Mouse (Mus musculus) limb, embryonic 12.5 days (tissue): Measurements from ENCODE around the gene Vps33a. TPM values are rescaled to one million over a fixed set of nuclear protein-coding genes. Genes with fewer than 3 reads are reported as not detected.
"Not testable (repeated sequence)": the region's sequence is repeated elsewhere in the genome, so short reads cannot be mapped to it uniquely, and the experiment has no call there.

ENCODE experiments used
- ATAC-seq: fragments of 200-750 bp; cut with Nextera tagmentation; 2 replicates; pipeline ENCODE4 v1.8.0; 2017; ENCODE audit warnings: low read depth, moderate TSS enrichment; ENCODE audit not compliant: insufficient number of reproducible peaks, insufficient read depth, low FRiP score, low TSS enrichment
- H3K27ac ChIP-seq: fragments of 300-500 bp; sonication (generic); 2 replicates; pipeline ENCODE4 v1.5.1; 2016; ENCODE audit warnings: mild to moderate bottlenecking, moderate library complexity
- H3K27me3 ChIP-seq: fragments of 300-500 bp; sonication (generic); 2 replicates; pipeline ENCODE4 v1.6.1; 2016; ENCODE audit warnings: mild to moderate bottlenecking, moderate library complexity
- H3K36me3 ChIP-seq: fragments of 300-500 bp; sonication (generic); 2 replicates; pipeline ENCODE4 v1.6.1; 2016; ENCODE audit warnings: mild to moderate bottlenecking, moderate library complexity
- H3K4me1 ChIP-seq: fragments of 300-500 bp; sonication (generic); replicated peaks from 2 replicates; pipeline ENCODE4 v1.6.1; 2016
- H3K4me2 ChIP-seq: fragments of 300-500 bp; sonication (generic); 2 replicates; pipeline ENCODE4 v1.6.1; 2016; ENCODE audit warnings: mild to moderate bottlenecking, moderate library complexity
- H3K4me3 ChIP-seq: fragments of 300-500 bp; sonication (generic); replicated peaks from 2 replicates; pipeline ENCODE4 v1.5.1; 2016; ENCODE audit warnings: mild to moderate bottlenecking
- H3K9ac ChIP-seq: fragments of 300-500 bp; sonication (generic); replicated peaks from 2 replicates; pipeline ENCODE4 v1.6.1; 2016; ENCODE audit warnings: mild to moderate bottlenecking, moderate library complexity
- H3K9me3 ChIP-seq: fragments of 300-500 bp; sonication (generic); 2 replicates; pipeline ENCODE4 v1.6.1; 2016; ENCODE audit warnings: mild to moderate bottlenecking, moderate library complexity
- WGBS: fragments of 180-500 bp; shearing (Covaris S2); methylation state at CpG from one replicate; pipeline ENCODE4 v1.1.7; 2016; 5-methylcytosine and 5-hydroxymethylcytosine counted together
- polyA plus RNA-seq: library from polyadenylated mRNA; unstranded; fragments of >200 nt; fragmentation: Nextera tagmentation; extraction: Ambion mirVana; gene quantifications from 2 replicates; pipeline ENCODE4 v1.2.1, GENCODE M21; 2016

The Vps33a gene
- polyA plus RNA-seq, 1 experiment from 2014 or later = 25.7 TPM

GRCm38 (mm10) chr5:123524393-123524750 is 48.5 kb downstream of the Vps33a start:
- no peak overlapping the region for H3K27ac ChIP-seq
- H3K27me3 ChIP-seq = no peaks in the 10 kb centered on the region
- WGBS = under 1% methylated on average over 23 of the region's 27 CpGs
- peaks cover 24% of the 10 kb centered on the region for H3K36me3 ChIP-seq
- H3K9ac ChIP-seq = peak overlapping the region; percentile 27; the same call in 1 of the 2 replicates
- H3K4me1 ChIP-seq = peaks cover 35% of the 10 kb centered on the region
- H3K4me2 ChIP-seq = peak overlapping the region; percentile 88
- ATAC-seq = peak; percentile 95
- peak overlapping the region; percentile 92 for H3K4me3 ChIP-seq
- H3K9me3 ChIP-seq = no peaks in the 10 kb centered on the region

GRCm38 (mm10) chr5:123523692-123524392 is 49.0 kb downstream of the Vps33a start, which contains the start of gene Diablo:
Gene Diablo, minus strand, starts transcription at chr5:123524176.
- H3K9ac ChIP-seq = peak within 1 kb of the TSS; percentile 82
- H3K27ac ChIP-seq = peak within 1 kb of the TSS; percentile 62; the same call in 1 of the 2 replicates
- peaks cover 35% of the 10 kb centered on the region for H3K4me1 ChIP-seq
- H3K36me3 ChIP-seq = peaks cover 24% of the 10 kb centered on the region
- no peaks in the 10 kb centered on the region for H3K27me3 ChIP-seq
- no peaks in the 10 kb centered on the region for H3K9me3 ChIP-seq
- under 1% methylated on average over 82 of the region's 82 CpGs for WGBS
- H3K4me2 ChIP-seq = peak within 1 kb of the TSS; percentile 88
- peak; percentile 95 for ATAC-seq
- H3K4me3 ChIP-seq = peak within 1 kb of the TSS; percentile 92

DNA sequence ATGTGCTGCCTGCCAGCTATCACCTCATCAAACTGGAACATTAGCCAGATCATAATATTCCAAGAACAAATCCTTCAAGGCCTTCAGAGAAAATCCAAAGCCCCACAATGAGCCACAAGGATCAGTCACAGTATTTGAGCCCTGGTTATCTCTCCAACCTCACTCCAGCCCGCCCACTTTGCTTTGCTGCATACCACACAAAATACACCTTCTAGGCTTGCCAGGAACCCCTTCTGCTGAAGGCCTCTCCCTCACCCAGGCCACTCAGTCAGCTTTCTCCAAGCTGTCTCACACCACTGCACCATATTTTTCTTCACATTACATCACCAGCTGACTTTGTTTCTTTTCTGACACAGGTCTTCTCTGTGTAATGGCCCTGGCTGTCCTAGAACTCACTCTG is 50.7 kb downstream of the Vps33a start:
- Histone ChIP-seq H3K9ac (0 out of 2 replicates have a peak overlapping the region, but pooled peaks have one; percentile 9), H3K27me3 (no peaks in the 10 kb centered on the region), H3K4me2 (0 out of 2 replicates have a peak overlapping the region, but pooled peaks have one; percentile 88), H3K27ac (no peak overlapping the region), H3K36me3 (peaks cover 28% of the 10 kb centered on the region), H3K9me3 (no peaks in the 10 kb centered on the region), H3K4me3 (no peak overlapping the region), H3K4me1 (peaks cover 35% of the 10 kb centered on the region)
- WGBS = 79% methylated on average over 1 of the region's 1 CpGs
- ATAC-seq = no peak

- H3K4me3 ChIP-seq = no peak overlapping the region
- H3K9ac ChIP-seq = no peak overlapping the region; the same call in 1 of the 2 replicates
- peaks cover 35% of the 10 kb centered on the region for H3K4me1 ChIP-seq
- H3K27me3 ChIP-seq = no peaks in the 10 kb centered on the region
- H3K36me3 ChIP-seq = peaks cover 34% of the 10 kb centered on the region
- peak overlapping the region; percentile 29; the same call in 1 of the 2 replicates for H3K27ac ChIP-seq
- no peak for ATAC-seq
- WGBS = 87% methylated on average over 1 of the region's 1 CpGs
- H3K9me3 ChIP-seq = no peaks in the 10 kb centered on the region
- H3K4me2 ChIP-seq = 0 out of 2 replicates have a peak overlapping the region, but pooled peaks have one; percentile 88
Measured at GRCm38 (mm10) chr5:123521621-123522020, 51.2 kb downstream of the Vps33a start.

GRCm38 (mm10) chr5:123520666-123521065 is 52.2 kb downstream of the Vps33a start:
- ATAC-seq = no peak
- peaks cover 35% of the 10 kb centered on the region for H3K4me1 ChIP-seq
- peaks cover 42% of the 10 kb centered on the region for H3K36me3 ChIP-seq
- no peak overlapping the region for H3K27ac ChIP-seq
- H3K27me3 ChIP-seq = no peaks in the 10 kb centered on the region
- no peak overlapping the region for H3K4me2 ChIP-seq
- no peak overlapping the region for H3K9ac ChIP-seq
- H3K9me3 ChIP-seq = no peaks in the 10 kb centered on the region
- H3K4me3 ChIP-seq = no peak overlapping the region
- WGBS = 80% methylated on average over 9 of the region's 9 CpGs

- Histone ChIP-seq H3K9ac (no peak overlapping the region), H3K4me1 (no peaks in the 10 kb centered on the region), H3K27ac (no peak overlapping the region), H3K4me2 (no peak overlapping the region), H3K27me3 (no peaks in the 10 kb centered on the region), H3K9me3 (no peaks in the 10 kb centered on the region), H3K36me3 (peaks cover 83% of the 10 kb centered on the region), H3K4me3 (no peak overlapping the region)
- ATAC-seq = no peak
- WGBS = 88% methylated on average over 5 of the region's 5 CpGs
Measured at GRCm38 (mm10) chr5:123514871-123515270, 58.0 kb downstream of the Vps33a start.

- no peak overlapping the region for H3K9ac ChIP-seq
- no peak for ATAC-seq
- H3K4me2 ChIP-seq = no peak overlapping the region
- peaks cover 19% of the 10 kb centered on the region for H3K27me3 ChIP-seq
- H3K4me1 ChIP-seq = peaks cover 14% of the 10 kb centered on the region
- no peaks in the 10 kb centered on the region for H3K9me3 ChIP-seq
- 69% methylated on average over 3 of the region's 3 CpGs for WGBS
- H3K4me3 ChIP-seq = no peak overlapping the region
- no peak overlapping the region for H3K27ac ChIP-seq
- H3K36me3 ChIP-seq = peaks cover 56% of the 10 kb centered on the region
Measured at GRCm38 (mm10) chr5:123512102-123512501, 60.7 kb downstream of the Vps33a start.

DNA sequence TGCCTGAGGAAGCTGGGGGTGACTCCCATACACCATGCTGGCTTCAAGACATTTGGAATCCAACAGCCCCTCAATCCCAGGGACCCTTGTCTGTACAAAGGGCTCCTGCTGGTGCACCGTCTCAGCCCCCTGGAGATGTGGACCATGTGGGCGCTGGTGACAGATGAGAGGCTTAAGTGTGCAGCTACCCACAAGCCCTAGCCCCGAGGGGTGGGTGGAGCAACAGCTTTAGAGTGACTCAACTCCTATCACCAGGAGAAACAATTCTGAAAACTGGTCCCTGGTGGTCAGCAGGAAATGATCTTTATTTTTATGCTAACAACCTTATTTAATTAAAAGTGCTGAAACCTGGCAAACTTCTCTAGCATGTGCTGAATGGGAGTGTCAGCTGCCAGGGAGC is 61.4 kb downstream of the Vps33a start:
- not testable (repeated sequence) for H3K27ac ChIP-seq, H3K4me3 ChIP-seq, H3K4me2 ChIP-seq, ATAC-seq, H3K9ac ChIP-seq, H3K9me3 ChIP-seq
- Histone ChIP-seq H3K27me3 (peaks cover 24% of the 10 kb centered on the region), H3K36me3 (peaks cover 51% of the 10 kb centered on the region), H3K4me1 (peaks cover 14% of the 10 kb centered on the region)
- 84% methylated on average over 3 of the region's 3 CpGs for WGBS

DNA sequence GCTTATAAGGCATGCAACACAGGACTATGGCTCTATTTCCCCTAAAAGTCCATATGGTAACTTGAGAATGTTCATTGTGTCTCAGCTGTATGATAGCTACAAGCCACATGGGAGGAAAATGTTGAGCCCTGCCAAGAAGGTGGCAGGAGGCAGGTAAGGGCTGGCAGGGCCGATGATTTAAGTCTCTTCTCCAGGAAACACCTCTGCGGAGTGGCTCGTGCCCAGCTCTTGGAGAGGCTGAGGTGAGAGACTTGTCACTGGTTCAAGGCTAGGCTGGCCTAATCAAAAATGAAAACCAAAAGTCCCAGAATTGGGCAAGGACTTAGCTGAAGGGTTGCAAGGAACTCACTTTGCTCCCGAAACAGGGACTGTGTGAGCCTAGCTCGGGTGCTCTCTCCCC is 62.7 kb downstream of the Vps33a start, which contains the start of gene B3gnt4:
B3gnt4 (plus strand) TSS at position 301 of the 400 bp plus-strand sequence.
- 90% methylated on average over 5 of the region's 5 CpGs for WGBS
- peak within 1 kb of the TSS; percentile 87 for H3K4me2 ChIP-seq

DNA sequence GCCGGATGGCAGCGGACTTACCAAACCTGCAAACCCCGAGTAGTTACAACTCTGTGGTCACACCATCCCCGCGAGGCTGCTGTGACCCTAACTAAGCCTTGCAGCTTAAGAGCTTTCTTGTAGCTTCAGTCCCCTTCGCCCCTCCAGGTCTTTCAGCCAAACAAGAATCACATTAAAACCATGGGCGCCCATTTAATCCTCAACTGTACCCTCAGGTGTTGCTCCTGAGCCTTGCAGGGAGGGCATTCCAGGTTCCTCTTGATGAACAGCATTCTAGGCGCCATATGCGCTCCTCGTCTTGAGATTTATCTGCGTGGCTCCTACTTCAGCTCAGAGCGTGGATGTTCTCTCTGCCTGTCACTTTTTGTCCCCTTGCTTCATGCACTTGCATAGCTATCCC is 63.9 kb downstream of the Vps33a start:
- Histone ChIP-seq H3K9ac (peak overlapping the region; percentile 65), H3K4me2 (peak overlapping the region; percentile 87), H3K27me3 (peaks cover 36% of the 10 kb centered on the region), H3K36me3 (peaks cover 28% of the 10 kb centered on the region), H3K4me1 (peaks cover 14% of the 10 kb centered on the region), H3K4me3 (peak overlapping the region; percentile 57), H3K9me3 (no peaks in the 10 kb centered on the region), H3K27ac (no peak overlapping the region)
- 7% methylated on average over 11 of the region's 12 CpGs for WGBS
- no peak for ATAC-seq

More for the DNA sequence above, 62.7 kb downstream of the Vps33a start, which contains the start of gene B3gnt4:
- Histone ChIP-seq H3K27me3 (peaks cover 29% of the 10 kb centered on the region), H3K27ac (no peak within 1 kb of the TSS), H3K4me1 (peaks cover 14% of the 10 kb centered on the region), H3K4me3 (peak within 1 kb of the TSS; percentile 57; the same call in 1 of the 2 replicates), H3K36me3 (peaks cover 38% of the 10 kb centered on the region), H3K9ac (no peak within 1 kb of the TSS), H3K9me3 (no peaks in the 10 kb centered on the region)
- no peak for ATAC-seq

DNA sequence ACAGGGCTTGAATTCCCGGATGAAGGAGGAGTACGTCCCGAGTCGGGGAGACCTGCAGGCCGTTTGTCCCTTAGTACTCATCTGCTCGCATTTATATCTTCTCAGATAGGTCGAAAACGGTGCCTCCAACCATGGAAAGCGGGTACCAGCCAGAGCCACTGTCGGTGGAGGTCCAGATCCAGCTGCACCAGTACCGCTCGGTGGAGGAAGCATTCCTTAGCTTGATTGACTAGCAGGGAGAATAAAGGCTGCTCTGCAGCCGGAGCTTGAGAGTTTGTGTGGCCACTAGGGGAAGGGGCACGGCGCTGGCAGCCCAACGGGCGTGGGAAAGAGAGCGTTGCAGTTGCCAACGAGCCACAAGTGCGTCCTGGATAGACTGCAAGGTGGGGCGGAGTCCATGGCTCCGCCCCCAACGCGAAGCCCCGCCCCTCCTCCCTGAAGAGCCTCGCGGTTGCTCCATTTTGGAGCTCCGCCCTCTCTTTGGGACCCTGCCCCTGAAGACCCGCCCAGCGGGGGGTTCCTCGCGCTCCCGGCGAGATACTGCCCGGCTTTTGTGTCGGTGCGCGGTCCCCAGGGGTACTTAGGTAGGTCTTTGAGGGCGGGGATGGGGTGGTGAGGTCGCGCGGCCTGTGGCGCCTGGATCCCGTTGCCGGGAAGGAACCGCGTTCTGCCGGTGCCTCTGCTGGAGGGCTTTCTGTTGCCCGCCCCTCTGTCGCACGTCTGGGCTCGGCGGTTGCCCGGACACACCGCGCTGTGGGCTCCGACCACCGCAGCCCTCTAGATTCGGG is 64.7 kb downstream of the Vps33a start:
- peak overlapping the region; percentile 65 for H3K9ac ChIP-seq
- H3K4me3 ChIP-seq = peak overlapping the region; percentile 57
- H3K27ac ChIP-seq = no peak overlapping the region
- peaks cover 24% of the 10 kb centered on the region for H3K36me3 ChIP-seq
- WGBS = 2% methylated on average over 58 of the region's 59 CpGs
- H3K9me3 ChIP-seq = no peaks in the 10 kb centered on the region
- H3K4me2 ChIP-seq = peak overlapping the region; percentile 87
- peaks cover 40% of the 10 kb centered on the region for H3K27me3 ChIP-seq
- ATAC-seq = peak; percentile 85
- peaks cover 14% of the 10 kb centered on the region for H3K4me1 ChIP-seq
